Mouse (Mus musculus) cerebellum, adult 2 months (tissue): ENCODE data around the gene Dpp6.

Experiments used
- CTCF ChIP-seq: fragments of 200-500 bp; IDR thresholded peaks from 2 replicates; pipeline ENCODE4 v1.5.1; 2011; ENCODE audit warnings: low read depth, mild to moderate bottlenecking, control low read depth, low read length, moderate library complexity, borderline replicate concordance; ENCODE audit not compliant: insufficient read depth
- POLR2A ChIP-seq: fragments of 200-500 bp; IDR thresholded peaks from 2 replicates; pipeline ENCODE4 v1.6.1; 2011; ENCODE audit warnings: low read length, control low read depth, borderline replicate concordance; ENCODE audit not compliant: insufficient read depth

GRCm38 (mm10) chr5:27108221-27108620 is 291.2 kb downstream of the Dpp6 start:
- no peak for TF ChIP-seq POLR2A
- peak; percentile 61 for TF ChIP-seq CTCF
